Mouse (Mus musculus) ovary, postnatal 10 days (tissue): ENCODE measurements around the gene Krt6a.
"Not testable (repeated sequence)": the region's sequence is repeated elsewhere in the genome, so short reads cannot be mapped to it uniquely, and the experiment has no call there.

ENCODE experiments used
- DNase-seq: peaks from one replicate; pipeline ENCODE4 v3.0.0; 2022; ENCODE audit warnings: low spot score

The Krt6a gene

DNA sequence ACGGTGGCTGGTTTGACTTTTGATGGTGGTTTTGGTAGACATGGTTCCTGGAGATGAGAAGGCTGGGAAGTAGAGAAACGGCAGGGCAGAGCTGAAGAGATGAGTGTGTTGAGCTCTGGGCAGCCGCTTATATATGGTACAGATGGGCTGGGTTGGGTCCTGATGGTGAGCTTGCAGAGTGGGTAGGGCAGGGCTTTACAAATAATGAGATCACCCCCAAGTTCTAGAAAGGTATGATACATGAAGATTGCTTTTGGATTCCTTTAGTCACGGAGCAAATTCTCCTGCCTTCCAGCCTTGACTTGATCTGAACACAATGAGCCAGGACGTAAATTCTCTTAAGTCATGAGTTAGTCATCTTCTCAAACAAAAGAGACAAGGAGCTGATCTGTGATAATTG is at the start of gene Krt6a:
Gene Krt6a (minus strand): TSS at position 101 of the 400 bp plus-strand sequence.
- DNase-seq, result no peak

DNA sequence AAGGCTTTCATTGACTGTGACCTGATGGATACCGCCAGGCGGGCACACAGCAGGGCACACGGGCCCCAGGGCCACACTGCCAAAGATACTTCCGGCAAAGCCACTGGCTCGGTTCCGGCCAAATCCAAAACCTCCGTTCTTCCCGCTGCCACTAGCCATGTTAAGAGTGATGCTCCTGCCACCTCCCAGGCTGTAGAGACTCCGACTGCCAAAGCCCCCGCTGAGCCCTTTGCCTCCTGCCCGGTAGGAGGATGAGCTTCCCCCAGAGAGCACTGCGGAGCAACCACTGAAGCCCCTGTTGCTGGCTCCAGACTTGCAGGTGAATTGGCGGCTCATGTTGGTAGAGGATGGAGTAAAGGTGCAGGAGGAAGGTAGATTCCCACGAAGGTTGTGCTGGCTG is 48.6 kb upstream of the Krt6a start, which contains the start of gene Krt71:
Gene Krt71 (minus strand): TSS at position 399 of the 400 bp plus-strand sequence.
- DNase-seq, result no peak

GRCm38 (mm10) chr15:101737786-101738185 is 43.7 kb upstream of the Krt6a start:
- DNase-seq, result no peak

- no peak for DNase-seq
Measured at GRCm38 (mm10) chr15:101730653-101731052, 36.5 kb upstream of the Krt6a start.

GRCm38 (mm10) chr15:101724686-101725085 is 30.6 kb upstream of the Krt6a start:
- no peak for DNase-seq

GRCm38 (mm10) chr15:101715831-101716230 is 21.7 kb upstream of the Krt6a start:
- no peak for DNase-seq

- DNase-seq, result no peak
Measured at GRCm38 (mm10) chr15:101714356-101714755, 20.2 kb upstream of the Krt6a start.

GRCm38 (mm10) chr15:101713731-101714130 is 19.6 kb upstream of the Krt6a start:
- DNase-seq, result no peak

DNA sequence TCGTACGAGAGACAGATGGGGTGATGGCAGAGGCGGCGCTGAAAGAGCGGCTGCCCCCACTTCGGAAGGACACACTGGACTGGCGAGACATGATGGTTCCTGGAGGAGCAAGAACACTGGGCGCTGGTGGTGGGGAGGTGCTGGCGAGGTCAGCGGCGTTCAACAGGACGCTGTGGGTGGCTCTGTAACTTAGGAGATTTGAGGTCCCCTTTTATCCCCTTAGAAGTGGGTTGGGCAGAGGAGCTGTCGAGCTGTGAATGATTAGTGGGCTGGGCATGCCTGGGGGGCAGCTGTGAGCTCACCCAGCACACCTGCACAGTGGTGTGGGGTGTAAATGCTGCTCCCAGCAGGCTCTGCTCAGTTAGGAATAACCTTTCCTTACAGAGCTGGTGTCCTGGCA is 18.6 kb upstream of the Krt6a start, which contains the start of gene Krt5:
Gene Krt5 (minus strand): TSS at position 179 of the 400 bp plus-strand sequence.
- DNase-seq, result no peak

- DNase-seq, result no peak
Measured at GRCm38 (mm10) chr15:101708683-101709082, 14.6 kb upstream of the Krt6a start.

DNA sequence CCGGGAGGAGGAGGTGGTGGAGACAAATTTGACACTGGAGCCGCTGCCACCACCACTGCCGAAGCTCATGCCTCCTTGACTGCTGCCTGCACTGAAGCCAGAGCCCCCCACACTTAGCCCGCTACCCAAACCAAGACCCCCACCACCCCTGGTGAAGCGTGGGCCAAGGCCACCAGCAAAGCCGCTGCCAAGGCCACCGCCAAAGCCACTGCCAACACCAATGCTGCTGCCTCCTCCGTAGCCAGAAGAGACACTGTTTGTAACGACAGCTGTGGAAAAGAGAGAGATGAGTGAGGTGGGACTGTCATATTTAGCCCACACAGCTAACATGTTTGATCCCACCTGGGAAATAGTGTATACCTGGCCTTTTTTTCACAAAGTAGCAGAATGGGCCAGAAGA is 13.3 kb upstream of the Krt6a start:
- no peak for DNase-seq

DNA sequence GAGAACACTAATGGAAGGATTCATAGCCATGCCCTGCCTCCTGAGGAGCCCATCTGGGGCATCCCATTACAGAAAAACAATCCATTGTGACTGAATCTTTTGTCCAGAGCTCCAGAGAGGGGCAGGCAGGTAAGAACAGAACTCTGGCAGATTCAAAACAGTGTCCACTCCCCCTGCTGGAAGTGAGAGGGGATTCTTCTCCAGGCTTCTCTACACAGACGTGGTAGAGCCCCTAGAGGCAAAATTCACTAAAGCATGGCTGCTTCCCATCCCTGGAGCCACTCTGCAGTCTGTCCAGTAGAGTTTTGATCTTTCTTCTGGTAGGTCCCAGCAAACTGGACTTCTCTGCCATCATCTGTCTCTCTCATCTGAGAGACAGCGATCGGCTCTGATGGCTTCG is 10.0 kb upstream of the Krt6a start:
- DNase-seq, result no peak

DNA sequence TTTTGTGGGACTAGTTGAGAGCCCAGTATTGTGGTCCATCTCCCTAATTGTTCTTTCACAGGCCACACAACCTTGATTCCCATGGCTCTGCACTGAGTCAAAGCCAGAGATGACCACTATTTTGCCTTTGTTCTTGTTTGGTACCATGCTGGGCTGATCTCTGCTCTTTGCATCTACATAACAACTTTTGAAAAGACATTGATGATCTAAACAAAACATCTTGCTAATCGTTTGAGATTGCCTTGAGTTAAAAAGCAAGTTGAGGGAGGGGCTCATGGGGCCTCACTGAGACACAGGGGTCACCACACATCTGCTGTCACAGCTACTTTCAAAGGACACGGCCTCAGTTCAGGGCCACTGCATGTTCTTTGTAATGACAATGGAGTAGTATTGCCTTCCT is 8.3 kb upstream of the Krt6a start:
- no peak for DNase-seq

DNA sequence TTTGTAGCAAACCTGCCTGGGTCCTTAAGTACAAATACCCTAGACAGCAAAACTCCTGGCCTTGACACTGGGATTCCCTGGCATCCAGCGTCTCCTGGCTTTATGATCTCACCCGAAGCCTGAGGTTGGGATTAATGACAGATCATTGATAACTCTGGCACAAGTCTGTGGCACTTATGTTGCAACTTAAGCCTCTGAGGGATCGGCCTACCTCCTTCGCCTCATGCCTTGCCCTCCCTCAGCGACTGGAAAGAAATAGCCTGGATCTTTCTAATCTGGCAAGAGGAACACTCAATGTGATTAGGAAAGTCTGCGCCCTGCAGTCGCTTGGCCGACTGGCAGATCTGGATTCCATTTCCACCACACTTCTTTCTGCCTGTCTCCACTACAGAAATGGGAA is 5.8 kb upstream of the Krt6a start:
- DNase-seq, result no peak

- DNase-seq, result no peak
Measured at GRCm38 (mm10) chr15:101699192-101699591, 5.1 kb upstream of the Krt6a start.

DNA sequence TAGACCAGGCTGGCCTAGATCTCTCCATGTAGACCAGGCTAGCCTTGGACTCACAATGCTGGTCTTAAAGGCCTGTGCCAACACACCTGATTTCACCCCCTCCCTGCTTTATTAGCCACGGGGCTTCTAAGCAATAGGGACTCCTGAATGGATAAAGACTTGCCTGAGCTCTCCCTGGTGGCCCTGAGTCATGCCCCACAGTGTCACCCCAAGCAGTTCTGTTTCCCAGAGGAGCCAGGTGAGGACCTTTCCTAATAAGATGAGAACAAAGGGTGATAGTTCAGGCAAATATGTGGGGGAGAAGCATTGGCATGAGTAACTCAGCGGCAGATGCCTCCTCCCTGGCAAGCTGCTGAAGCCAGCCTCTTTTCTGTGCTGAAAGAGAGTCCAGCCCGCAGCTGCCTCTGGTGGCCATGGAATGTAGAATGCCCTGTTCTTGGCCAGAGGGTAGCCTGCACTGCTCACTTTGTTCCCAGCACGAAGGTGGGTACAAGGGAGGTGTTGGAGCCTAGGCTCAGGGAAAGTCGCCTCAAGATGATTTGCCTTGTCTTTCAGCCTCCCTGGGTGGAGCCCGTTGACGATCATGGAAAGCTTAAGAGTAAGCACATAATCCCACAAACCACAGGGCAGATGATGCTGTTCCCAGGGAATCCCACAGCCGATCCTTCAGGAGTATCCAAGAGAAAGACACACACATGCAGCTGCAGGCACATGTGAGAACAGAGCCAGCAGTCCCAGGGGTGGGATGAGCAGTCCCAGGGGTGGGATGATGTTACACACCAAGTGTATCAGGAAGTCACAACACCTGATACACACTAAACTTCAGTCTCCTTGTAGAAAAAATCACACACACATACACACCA is 3.5 kb upstream of the Krt6a start:
- no peak for DNase-seq

GRCm38 (mm10) chr15:101690460-101690859 is 3.6 kb downstream of the Krt6a start:
- DNase-seq, result not testable (repeated sequence)

- no peak for DNase-seq
Measured at GRCm38 (mm10) chr15:101688161-101688560, 5.9 kb downstream of the Krt6a start.

- no peak for DNase-seq
Measured at GRCm38 (mm10) chr15:101680187-101680586, 13.9 kb downstream of the Krt6a start, which contains the start of gene Krt6b. Krt6b (minus strand) TSS chr15:101680287.

DNA sequence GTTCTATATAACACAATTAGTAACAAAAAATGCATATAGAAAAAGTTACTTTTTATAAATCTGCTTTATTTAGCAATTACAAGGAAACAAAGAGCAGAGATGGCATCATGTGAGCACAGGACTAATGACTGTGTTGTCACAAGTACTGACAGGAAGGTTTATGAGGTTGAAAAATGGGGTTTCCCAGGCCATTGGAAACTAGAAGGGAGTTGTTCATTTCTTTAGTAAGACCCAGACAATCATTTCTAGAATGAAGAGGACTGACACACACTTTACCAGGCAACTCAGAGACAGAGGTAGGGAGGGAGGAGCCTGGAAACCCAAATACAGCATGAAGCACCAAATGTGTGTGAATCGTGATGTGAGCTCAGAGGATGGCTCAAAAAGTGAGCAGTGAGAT is 18.1 kb downstream of the Krt6a start:
- no peak for DNase-seq

- DNase-seq, result no peak
Measured at GRCm38 (mm10) chr15:101652736-101653265, 41.3 kb downstream of the Krt6a start.

- no peak for DNase-seq
Measured at GRCm38 (mm10) chr15:101647280-101647679, 46.8 kb downstream of the Krt6a start, which contains the start of gene Gm5478. Gm5478 (minus strand) TSS chr15:101647380.
